Mouse (Mus musculus) CD4-positive helper T cell, adult 2 months (primary cell): ENCODE results near the gene Rpl13.

ENCODE experiments used
- DNase-seq: peaks from one replicate; pipeline ENCODE4 v3.0.0-alpha.2; 2012; ENCODE audit warnings: low read depth, missing footprints, low spot score

The Rpl13 gene

DNA sequence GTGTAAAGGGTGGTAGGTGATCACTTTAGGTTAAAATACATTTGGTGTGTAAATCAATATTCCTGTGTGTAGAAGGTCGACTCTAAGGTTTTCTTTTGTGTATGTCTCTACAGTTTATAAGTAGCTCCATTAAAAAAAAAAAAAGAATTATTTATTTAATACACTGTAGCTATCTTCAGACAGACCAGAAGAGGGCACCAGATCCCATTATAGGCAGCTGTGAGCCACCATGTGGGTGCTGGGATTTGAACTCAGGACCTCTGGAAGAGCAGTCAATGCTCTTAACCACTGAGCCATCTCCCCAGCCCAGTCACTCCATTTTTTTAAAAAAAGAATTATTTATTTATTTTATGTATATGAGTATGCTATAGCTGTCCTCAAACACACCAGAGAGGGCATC is 5.9 kb downstream of the Rpl13 start:
- DNase-seq: no peak

DNA sequence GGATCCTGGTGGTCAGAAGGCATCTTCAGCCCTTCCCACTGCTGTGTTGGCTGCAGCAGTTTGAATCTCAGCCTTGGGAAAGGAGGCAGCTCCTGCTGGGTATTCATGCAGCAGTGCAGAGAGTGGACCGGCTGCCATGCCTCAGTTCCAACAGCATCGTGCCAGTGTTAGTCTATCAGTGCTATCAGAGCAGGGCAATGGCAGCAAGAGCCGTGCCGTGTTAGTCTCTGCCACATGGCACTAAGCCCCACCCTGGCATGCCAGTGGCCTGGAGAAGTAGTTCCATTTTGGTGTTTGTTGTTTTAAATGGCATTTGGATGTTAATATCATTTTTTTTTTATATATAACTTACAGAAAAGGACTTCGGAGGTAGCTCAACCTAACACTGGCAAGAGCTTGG is 6.8 kb downstream of the Rpl13 start:
- no peak for DNase-seq

DNA sequence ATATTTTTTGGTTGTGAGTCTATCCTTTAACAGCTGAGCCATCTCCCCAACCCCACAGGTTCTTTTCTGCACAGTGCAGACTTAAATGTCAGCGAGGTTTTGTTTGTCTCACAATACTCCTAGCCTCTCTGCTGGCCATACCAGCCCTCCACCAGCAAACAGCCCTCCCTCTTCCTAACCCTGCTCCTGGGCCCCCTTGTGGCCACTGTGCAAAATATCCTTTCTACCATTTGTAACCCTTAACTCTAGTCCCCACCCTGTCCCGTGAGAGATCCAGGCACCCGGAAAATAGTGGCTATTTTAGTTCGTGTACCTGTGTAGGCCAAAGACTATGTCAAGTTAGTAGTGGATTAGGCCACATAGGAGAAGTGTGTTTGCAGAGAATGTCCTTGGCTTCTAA is 8.5 kb downstream of the Rpl13 start:
- peak; percentile 72 for DNase-seq

DNA sequence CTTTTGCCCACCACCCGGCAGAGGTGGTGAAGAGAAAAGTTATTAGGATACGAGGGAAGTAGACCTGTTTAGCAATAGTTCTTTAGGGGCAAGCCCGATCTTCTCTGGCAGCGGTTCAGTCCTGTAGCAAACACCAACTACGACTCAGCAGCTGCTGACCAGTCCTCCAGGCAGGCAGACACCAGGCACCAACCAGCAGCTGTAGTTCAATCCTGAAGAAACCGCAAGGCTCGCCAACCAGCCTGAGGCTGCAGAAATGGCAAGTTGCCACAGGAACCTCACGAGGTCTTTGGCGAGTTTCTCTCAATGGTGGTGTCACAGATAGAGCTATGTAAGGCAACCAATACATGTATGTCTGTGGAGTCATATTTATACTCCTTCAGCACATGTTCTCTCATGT is 10.7 kb downstream of the Rpl13 start:
- DNase-seq: no peak

DNA sequence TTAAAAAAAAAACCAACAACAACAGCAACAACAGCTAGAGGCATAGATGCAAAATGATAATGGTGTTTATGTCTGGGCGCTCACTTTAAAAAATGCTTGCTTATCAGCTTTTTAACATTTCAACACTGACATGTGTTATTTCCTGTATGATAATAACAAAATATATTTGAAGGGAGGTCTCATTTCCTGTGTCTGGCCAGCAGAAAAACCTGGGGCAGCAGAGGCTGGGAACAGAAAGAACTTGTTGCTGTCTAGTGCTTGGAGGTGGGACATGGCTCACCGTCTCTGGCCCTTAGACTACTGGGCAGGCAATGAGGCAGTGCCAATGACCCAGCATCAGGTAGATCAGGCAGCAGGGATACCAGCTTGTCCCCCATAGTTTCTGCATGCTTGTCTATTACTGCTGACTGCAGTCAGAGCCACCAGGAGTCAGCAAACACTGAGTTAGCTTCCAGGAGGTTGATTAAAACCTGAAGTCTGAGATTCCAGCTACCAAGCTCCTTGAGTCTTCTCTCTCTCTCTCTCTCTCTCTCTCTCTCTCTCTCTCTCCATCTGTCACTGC is 11.8 kb downstream of the Rpl13 start:
- peak; percentile 51 for DNase-seq

DNA sequence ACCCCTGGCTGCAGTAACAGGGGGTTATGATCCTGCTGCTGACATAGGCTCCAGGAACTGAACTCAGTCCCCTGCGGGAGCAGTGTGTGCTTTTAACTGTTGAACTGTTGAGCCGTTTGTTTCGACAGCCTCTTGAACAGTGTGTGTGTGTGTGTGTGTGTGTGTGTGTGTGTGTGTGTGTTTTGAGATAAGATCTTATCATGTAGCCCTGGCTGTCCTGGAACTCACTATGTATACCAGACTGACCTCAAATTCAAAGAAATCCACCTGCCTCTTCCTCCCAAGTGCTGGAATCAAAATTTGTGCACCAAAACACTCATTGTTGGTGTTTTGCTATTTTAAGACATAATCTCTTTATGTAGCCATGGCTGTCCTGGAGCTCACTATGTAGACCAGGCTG is 12.5 kb downstream of the Rpl13 start:
- peak; percentile 36 for DNase-seq

DNA sequence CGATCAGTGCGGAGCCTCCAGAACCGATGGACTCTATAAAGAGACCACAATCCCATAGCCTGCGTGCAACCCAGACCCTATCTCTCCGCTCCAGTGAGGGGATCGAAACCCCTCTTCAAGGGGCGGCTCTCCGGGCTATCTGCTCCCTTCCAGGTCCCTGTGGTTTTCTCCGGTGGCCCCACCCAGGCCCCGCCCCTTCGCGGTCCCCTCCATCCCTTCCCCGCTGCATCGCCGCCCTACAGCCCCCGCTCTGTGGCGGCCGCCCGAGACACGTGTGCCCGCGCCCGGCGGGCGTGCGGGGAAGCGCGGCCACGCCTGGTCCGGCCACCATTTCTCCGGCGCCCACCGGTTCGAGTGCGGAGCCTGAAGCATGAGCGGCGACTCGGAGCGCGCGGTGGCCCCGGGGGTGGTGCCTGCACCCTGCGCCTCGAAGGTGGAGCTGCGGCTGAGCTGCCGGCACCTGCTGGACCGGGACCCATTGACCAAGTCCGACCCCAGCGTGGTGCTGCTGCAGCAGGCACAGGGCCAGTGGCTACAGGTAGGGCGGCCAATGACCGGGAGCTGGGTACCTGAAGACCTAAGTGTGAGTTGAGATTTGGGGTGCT is 15.1 kb downstream of the Rpl13 start, which contains the start of gene Cpne7:
TSS of gene Cpne7 (plus strand) at position 248 of the 605 bp plus-strand sequence.
- DNase-seq: peak; percentile 45

DNA sequence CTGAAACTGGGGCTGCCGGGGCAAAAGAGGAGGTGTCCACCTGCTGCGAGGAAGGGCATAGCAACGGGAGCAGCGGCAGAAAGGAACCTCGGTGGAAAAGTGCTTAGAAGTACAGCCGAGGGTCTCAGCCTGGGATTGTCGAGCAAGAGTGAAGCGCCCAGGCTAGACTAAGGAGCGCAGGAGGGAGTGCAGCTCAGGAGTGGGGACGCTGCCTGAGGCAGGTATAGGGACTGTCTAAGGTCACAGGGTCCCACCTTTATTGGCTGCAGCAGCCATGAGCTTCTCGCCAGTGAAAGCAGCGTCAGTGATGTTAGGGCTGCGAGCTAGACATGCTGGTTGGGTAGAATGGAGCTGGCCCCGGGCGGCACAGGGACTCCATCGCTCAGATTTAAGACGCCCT is 15.6 kb downstream of the Rpl13 start:
- no peak for DNase-seq

DNA sequence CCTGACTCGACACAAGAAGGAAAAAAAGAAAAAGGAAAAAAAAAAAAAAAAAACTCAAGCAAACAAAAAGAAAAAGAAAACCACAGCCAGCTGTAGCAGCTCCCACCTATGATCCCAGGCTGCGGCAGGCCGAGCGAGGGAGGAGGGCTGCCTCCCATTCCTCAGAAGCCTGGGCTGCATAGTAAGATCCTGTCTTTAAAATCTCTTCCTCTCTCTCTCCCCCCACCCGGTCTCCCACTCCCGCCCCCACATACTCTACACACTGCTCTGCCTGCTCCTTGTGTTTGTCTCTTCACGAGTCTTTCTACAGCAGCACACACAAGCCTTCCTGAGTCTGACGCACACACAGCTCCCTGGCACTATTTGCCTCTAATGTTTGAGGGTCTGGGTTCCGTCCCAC is 19.9 kb downstream of the Rpl13 start:
- DNase-seq: no peak

DNA sequence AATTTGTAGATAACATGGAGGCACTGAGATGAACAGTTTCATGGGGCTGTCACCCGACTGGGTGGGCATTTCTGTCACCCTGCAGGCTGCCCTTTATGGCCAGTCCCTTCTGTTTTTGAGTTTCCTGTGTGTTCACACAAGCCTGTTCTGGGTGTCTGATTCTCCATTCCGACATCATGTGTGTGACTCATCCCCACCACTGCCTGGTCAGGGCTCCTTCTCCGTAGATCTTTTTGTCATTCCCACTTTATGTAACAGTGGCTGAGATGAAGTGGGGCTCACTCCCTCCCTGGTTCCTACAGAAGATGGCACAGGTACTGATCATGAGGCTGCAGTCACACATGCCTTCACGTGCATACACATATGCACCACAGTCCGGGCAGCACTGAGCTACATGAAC is 20.5 kb downstream of the Rpl13 start:
- no peak for DNase-seq

DNA sequence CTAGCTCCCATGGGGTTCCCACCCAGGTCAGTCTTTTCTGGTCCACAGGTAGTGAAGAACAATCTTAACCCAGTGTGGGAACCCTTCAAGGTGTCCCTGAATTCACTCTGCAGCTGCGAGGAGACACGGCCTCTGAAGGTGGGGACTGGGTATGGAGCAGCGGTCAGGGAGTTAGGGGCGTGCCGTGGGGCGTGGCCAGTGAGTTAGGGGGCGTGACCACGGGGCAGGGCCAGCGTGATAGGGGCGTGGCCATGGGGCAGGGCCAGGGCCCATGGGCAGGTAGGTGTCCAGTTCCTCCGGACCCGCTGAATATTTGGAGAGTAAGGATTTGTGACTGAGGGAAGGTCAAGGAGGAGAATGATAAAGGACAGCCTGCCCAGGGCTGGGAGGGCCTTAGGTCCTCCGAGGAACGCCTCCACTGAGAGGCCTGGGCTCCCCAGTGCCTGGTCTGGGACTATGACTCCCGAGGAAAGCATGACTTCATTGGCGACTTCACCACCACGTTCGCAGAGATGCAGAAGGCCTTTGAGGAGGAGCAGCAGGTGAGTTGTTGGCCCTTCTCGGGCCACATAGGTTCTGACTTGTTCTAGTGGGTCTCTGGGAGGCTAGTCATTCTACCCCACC is 24.2 kb downstream of the Rpl13 start:
- DNase-seq: peak; percentile 21

DNA sequence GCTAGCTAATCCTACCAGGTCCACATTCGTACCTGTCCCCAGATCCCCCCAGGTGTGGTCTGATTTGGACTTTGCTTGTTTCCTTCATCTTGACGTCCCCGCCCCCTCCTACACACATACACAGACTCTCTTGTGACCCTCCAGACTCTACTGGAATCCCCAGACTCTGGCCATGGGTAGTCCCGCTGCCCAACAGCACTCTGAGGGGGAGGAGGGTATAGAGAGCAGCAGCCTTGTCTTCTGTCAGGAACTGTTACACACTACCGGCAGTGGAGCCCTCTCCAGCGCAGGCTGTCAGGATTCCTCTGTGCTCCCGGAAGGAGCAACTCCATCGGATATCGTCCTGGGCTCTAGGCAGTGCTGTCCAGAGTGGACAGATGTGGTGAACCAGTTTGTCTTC is 28.9 kb downstream of the Rpl13 start:
- no peak for DNase-seq

DNA sequence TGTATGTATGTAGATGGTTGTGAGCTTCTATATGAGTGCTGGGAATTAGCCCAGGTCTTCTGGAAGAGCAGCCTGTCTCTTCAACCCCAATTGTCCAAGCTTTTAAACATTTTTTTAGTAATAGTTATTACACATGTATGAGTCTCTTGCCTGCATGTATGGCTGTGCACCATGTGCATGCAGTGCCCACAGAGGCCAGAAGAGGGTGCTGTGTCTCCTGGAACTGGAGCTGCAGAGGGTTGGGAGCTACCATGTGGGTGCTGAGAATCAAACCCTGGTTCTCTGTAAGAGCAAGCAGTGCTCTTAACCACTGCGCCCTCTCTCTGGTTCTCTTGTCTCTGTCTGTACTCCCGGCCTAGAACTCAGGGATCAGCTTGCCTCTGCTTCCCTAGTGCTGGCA is 30.8 kb downstream of the Rpl13 start:
- no peak for DNase-seq

DNA sequence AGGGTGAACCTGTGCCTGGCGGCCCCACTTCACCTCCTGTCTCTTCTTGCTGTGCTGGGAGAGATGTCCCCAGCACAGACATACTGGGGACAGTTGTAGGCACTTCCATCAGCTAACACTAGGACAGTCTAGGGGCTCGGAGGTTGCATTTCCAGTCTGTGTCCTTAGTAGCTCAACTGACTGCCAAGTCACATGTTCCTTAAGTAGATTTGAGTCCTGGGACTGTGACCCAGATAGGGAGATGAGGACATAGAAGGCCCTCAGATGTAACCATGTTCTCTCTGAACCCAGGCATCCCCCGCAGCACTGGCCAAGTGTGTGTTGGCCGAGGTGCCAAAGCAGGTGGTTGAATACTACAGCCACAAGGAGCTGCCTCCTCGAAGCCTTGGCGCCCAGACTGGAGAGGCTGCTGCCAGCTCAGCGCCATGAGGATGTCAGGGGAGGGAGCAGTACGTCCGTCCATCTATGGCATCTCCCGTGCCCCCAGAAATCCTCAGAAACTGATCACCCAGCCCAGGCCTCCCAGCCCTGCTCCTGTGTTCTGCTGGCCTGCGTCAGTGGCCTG is 32.1 kb downstream of the Rpl13 start:
- DNase-seq: no peak

DNA sequence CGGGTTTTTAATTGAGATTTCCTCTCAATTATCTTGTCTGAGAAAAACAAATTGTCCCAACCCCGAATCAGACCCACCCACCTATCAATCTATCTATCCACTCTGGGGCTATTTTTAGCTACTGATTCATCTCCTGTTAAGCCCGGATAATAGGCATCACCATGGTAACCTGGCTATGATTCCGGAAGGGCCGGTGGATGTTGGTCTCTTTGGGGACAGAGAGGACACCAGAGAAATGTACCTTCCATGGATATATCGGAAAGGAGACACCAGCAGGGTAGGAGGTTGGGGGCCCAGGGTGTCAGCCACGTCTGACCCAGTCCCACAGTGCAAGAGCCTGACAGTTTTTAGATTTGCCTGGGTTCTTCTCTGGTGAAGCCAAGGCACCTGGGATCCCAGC is 33.3 kb downstream of the Rpl13 start:
- DNase-seq: no peak

DNA sequence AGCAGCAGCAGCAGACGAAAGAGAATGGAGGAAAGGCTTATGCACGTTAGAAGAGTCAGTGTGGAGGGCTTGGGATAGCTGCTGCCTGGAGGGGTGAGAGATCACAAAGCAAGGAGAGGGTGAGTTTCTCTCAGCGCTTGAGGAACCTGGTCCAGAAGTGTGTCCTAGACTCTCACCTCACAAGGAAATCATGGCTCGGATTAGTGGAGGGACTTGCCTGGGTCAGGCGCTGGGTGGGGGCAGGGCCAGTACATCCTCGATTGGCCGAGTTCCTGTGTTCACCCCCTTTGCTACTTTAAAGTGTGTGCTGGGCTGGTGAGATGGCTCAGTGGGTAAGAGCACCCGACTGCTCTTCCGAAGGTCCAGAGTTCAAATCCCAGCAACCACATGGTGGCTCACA is 33.7 kb downstream of the Rpl13 start:
- no peak for DNase-seq

DNA sequence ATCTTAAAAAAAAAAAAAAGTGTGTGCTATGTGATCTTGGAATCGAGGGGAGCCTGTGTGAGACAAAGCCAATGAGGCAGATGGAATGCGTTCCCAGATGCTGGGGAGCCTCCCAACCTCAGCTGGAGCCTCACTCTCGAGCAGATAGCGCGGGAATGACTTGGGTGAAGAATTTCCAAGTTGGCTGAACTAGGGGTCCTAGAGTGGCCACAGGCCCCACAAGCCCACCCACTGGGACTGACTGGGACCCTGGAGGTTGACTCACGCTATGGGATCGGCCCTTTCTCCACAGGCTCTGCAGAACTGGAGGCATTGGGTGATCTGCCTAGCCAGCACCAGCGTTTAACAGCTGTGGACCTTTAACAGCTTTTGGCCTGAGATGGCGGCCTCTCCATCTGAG is 34.1 kb downstream of the Rpl13 start:
- DNase-seq: no peak

DNA sequence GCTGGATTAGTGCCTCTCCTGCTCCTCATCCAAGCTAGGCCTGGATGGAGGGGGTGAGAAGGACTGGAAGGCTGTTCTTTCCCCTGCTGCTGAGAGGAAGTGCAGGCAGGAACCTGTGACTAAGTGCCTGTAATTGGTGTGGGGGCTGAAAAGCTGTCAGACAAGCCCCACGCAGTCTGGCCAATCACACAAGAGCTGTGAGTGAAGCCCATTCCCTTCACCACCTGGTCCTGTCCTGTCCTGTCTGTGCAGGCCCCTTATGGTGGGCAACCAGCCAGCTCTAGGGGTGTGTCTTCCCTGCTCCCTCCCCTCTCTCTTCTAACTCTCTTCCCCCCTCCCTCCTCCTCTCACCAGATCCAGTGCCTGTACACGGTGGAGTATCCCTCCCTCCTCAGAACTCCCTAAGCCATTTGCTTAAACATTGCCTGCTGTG is 35.5 kb downstream of the Rpl13 start:
- DNase-seq: no peak

DNA sequence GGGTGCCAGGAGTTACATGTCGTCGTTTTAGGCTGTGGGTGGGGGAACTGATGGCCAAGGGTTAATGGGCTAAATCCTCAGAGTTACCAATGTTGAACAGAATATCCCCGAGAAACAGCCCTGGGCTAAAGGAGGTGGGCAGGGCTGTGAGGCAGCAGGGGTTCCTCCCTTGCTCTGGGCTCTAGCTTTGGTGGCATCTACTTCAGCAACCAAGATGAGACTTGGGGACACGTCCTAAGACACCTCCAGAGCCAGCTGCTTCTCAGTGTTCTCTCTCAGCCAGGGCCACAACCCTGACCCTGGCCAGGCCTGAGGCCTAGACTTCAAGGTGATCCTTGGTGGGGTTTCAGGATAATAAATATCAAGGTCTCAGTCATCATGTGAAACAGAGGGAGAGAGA is 36.6 kb downstream of the Rpl13 start:
- no peak for DNase-seq

DNA sequence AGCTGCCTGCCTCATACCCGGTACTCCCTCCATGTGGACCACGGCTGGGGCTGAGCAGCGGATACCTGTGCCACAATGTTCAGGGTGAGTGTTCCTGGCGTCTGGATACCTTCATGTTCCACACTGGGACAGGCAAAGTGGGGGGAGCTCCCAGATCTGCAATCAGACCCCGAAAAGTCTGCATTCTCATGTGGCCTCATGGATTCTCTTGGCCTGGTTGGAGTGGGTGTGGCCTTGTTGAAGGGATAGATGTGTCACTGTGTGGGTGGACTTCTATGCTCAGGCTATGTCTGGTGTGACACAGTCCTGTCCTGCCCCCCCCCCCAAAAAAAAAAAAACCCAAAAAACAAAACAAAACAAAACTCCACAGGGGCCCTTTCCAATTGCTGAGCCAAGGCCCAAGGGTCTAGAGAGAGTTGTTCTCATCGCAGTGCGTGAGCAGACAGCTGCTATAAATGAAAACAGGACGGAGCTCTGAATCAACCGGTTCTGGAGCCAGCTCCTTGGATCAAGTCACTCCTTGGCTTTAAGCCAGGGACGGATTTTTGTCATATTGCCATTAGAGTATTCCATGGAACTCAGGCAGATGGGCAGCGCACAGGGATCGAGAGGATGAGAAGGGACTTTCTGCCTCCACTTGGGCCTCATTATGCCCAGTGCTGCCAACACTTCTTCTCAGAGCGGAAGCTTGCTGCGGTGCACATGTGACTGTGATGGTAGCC is 39.8 kb downstream of the Rpl13 start:
- DNase-seq: no peak

DNA sequence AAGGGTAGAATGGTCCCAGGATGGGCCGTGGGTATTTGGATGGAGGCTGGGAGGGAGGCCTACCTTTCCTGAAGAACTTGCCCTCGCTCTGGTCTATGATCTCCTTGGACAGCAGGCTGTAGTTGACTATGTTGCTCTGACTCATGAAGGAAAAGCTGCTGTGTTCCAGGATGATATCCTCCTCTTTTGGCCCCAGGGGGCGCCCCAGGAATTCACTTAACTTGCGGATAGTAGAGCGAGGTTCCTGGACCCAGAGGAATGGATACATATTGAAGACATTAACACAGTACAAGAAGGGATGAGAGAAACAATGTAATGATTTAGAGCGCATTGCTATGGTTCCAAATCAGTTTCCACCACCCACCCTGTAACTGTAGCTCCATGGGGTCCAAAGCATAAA is 43.1 kb downstream of the Rpl13 start:
- peak; percentile 49 for DNase-seq

DNA sequence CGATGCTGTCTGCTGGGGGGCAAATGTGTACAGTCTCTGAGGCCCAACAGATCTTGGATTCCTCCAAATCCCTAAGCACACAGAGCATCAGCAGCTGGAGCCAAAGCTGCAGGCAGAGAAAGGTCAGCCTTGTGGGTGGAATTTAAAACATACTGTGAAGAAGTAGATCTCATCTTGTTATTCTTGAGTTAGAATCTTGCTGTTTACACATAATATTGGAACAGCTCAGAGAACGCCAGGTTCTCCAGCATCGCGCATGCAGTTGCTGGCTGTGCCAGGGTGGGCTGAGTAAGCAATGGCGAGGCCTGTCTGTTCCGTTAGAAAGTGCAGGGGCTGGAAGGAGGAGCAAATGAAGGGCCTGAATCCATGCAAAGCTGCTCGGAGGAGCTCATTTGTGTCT is 44.2 kb downstream of the Rpl13 start:
- DNase-seq: no peak
